In the genomic region with DNA sequence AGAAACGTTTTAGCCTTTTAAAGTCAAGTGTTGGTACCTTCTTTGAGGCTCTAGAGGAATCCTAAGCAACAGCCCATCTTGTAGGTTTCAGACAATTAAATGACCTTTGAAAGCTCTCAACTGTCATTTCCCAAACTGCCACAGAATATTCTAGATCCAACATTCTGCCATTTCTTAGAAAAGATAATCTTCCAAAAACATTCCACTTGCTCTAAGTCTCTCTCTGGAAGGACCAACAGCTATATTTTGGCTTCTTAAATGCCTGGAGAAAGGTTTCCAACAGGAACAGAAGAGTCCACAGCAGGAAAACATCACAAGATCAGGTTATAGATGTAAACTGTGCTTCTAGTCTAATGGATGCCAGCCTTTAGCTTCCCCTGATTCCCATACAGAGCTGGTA, we compare ENCODE assay signal across 11 mouse cellular contexts. TPM values are rescaled to one million over a fixed set of nuclear protein-coding genes. Genes with fewer than 3 reads are reported as not detected.
DNase-seq lines count a peak whose midpoint lies in the region; ATAC-seq and TF ChIP-seq lines count a peak whose summit lies in the region.
"Had no signal": no experiment of that assay in that cellular context is flagged by ENCODE, and none has a peak within 500 bp of the region (broad histone marks: within the 10 kb centered on the region; RNA-seq: fewer than 3 reads in every experiment).

A gene (minus strand): TSS at position 101 of the 400 bp plus-strand sequence.
A gene (plus strand): TSS at position 162 of the 400 bp plus-strand sequence.

- intact Hi-C loops in left cerebral cortex, postnatal 36 days (cut with DNase I): no loop called here

- peak within 1 kb of the TSS; percentile 57 for H3K4me2 ChIP-seq in lung, embryonic 14.5 days
- H3K4me2 ChIP-seq in forebrain, embryonic 15.5 days (replicated peaks): peak within 1 kb of the TSS; percentile 70
- H3K4me2 ChIP-seq in limb, embryonic 12.5 days: peak within 1 kb of the TSS; percentile 65
- H3K4me2 ChIP-seq in neural tube, embryonic 14.5 days (ENCODE audit: low read depth, low read length): peak within 1 kb of the TSS; percentile 63

- H3K4me1 ChIP-seq in lung, embryonic 14.5 days (ENCODE audit: insufficient read depth): no peaks in the 10 kb centered on the region
- H3K4me1 ChIP-seq in forebrain, embryonic 15.5 days: peaks cover 5% of the 10 kb centered on the region; the same call in 1 of the 2 replicates
- peaks cover 7% of the 10 kb centered on the region for H3K4me1 ChIP-seq in limb, embryonic 12.5 days (replicated peaks)
- peaks cover 7% of the 10 kb centered on the region; the same call in 1 of the 2 replicates for H3K4me1 ChIP-seq in neural tube, embryonic 14.5 days (ENCODE audit: control insufficient read depth, insufficient read depth, low read length)

- H3K27ac ChIP-seq in lung, embryonic 14.5 days (ENCODE audit: low read depth): no peak within 1 kb of the TSS
- H3K27ac ChIP-seq in forebrain, embryonic 15.5 days (replicated peaks): no peak within 1 kb of the TSS
- no peak within 1 kb of the TSS for H3K27ac ChIP-seq in limb, embryonic 12.5 days
- H3K27ac ChIP-seq in neural tube, embryonic 14.5 days (ENCODE audit: low read depth, low read length): no peak within 1 kb of the TSS

- no peak within 1 kb of the TSS for H3K9ac ChIP-seq in lung, embryonic 14.5 days
- no peak within 1 kb of the TSS for H3K9ac ChIP-seq in forebrain, embryonic 15.5 days (replicated peaks)
- H3K9ac ChIP-seq in limb, embryonic 12.5 days (replicated peaks): no peak within 1 kb of the TSS
- H3K9ac ChIP-seq in neural tube, embryonic 14.5 days (replicated peaks; ENCODE audit: low read depth, low read length): no peak within 1 kb of the TSS

- no peak for TF ChIP-seq CTCF in lung, embryonic 14.5 days (IDR thresholded peaks at IDR 0.05; ENCODE audit: low read depth)

- H3K4me3 ChIP-seq in lung, embryonic 14.5 days (ENCODE audit: low read depth, low read length): peak within 1 kb of the TSS; percentile 68
- H3K4me3 ChIP-seq in forebrain, embryonic 15.5 days: peak within 1 kb of the TSS; percentile 92
- H3K4me3 ChIP-seq in limb, embryonic 12.5 days (replicated peaks): peak within 1 kb of the TSS; percentile 67
- H3K4me3 ChIP-seq in neural tube, embryonic 14.5 days (ENCODE audit: low read depth, low read length): peak within 1 kb of the TSS; percentile 81

- H3K27me3 ChIP-seq in lung, embryonic 14.5 days (ENCODE audit: insufficient read depth, low read length): no peaks in the 10 kb centered on the region
- H3K27me3 ChIP-seq in forebrain, embryonic 15.5 days: no peaks in the 10 kb centered on the region
- no peaks in the 10 kb centered on the region for H3K27me3 ChIP-seq in limb, embryonic 12.5 days
- no peaks in the 10 kb centered on the region for H3K27me3 ChIP-seq in neural tube, embryonic 14.5 days (ENCODE audit: control insufficient read depth, insufficient read depth, low read length)

- no peak for DNase-seq in lung, embryonic 14.5 days
- DNase-seq in lung, postnatal 25 days (ENCODE audit: low spot score): no peak
- DNase-seq in left cerebral cortex, postnatal 36 days (ENCODE audit: low spot score in 2 of 2): no peak
- no peak for DNase-seq in gastrocnemius, postnatal 4 days (ENCODE audit: low spot score in 2 of 2)
- DNase-seq in right cerebral cortex, adult 2 months (ENCODE audit: low spot score in 2 of 2): no peak
- DNase-seq: cerebellum, adult 9-11 months; thymus, postnatal 4 days had no signal

- H3K36me3 ChIP-seq in lung, embryonic 14.5 days (ENCODE audit: insufficient read depth): no peaks in the 10 kb centered on the region
- H3K36me3 ChIP-seq in forebrain, embryonic 15.5 days: no peaks in the 10 kb centered on the region
- H3K36me3 ChIP-seq in limb, embryonic 12.5 days: no peaks in the 10 kb centered on the region
- no peaks in the 10 kb centered on the region for H3K36me3 ChIP-seq in neural tube, embryonic 14.5 days (ENCODE audit: control insufficient read depth, insufficient read depth, low read length)

- ATAC-seq in lung, embryonic 14.5 days (ENCODE audit: insufficient read depth): no peak
- no peak for ATAC-seq in forebrain, embryonic 15.5 days (replicated peaks)
- ATAC-seq in limb, embryonic 12.5 days (ENCODE audit: insufficient number of reproducible peaks, insufficient read depth, low FRiP score, low TSS enrichment, low read depth): no peak
- no peak for ATAC-seq in neural tube, embryonic 14.5 days (ENCODE audit: low read depth)

- 78% methylated on average over 1 of the region's 1 CpGs for WGBS in lung, embryonic 14.5 days
- WGBS in forebrain, embryonic 15.5 days: 69% methylated on average over 1 of the region's 1 CpGs
- 85% methylated on average over 1 of the region's 1 CpGs for WGBS in limb, embryonic 12.5 days
- WGBS in neural tube, embryonic 14.5 days: 90% methylated on average over 1 of the region's 1 CpGs

- no peaks in the 10 kb centered on the region for H3K9me3 ChIP-seq in lung, embryonic 14.5 days (ENCODE audit: low read depth, low read length)
- no peaks in the 10 kb centered on the region for H3K9me3 ChIP-seq in forebrain, embryonic 15.5 days
- no peaks in the 10 kb centered on the region for H3K9me3 ChIP-seq in limb, embryonic 12.5 days
- no peaks in the 10 kb centered on the region for H3K9me3 ChIP-seq in neural tube, embryonic 14.5 days (ENCODE audit: control insufficient read depth, low read length)

RNA-seq across cellular contexts. Expression of the first gene that starts in this region (rescaled TPM):
- polyA plus RNA-seq in lung, embryonic 14.5 days (2014; fragmentation: Nextera tagmentation; extraction: Ambion mirVana): 8.0 and 9.1 TPM in 2 replicates
- 13.9 and 15.2 TPM in 2 replicates for polyA plus RNA-seq in forebrain, embryonic 15.5 days (2015; fragmentation: Nextera tagmentation; extraction: Ambion mirVana)
- polyA plus RNA-seq in limb, embryonic 12.5 days (2016; fragmentation: Nextera tagmentation; extraction: Ambion mirVana): 8.1 and 9.2 TPM in 2 replicates
- polyA plus RNA-seq in neural tube, embryonic 14.5 days (2014; fragmentation: Nextera tagmentation; extraction: Ambion mirVana): 16.1 and 19.3 TPM in 2 replicates
- total RNA-seq in left cerebral cortex, postnatal 36 days (2021): 10 to 100 TPM; 19.0 to 20.8 TPM
- total RNA-seq in gastrocnemius, postnatal 4 days (2021): 1 to 10 TPM; 9.9 TPM

RNA-seq across cellular contexts. Expression of the second gene that starts in this region (rescaled TPM):
- not detected in 2 replicates for polyA plus RNA-seq in lung, embryonic 14.5 days (2014; fragmentation: Nextera tagmentation; extraction: Ambion mirVana)
- polyA plus RNA-seq in forebrain, embryonic 15.5 days (2015; fragmentation: Nextera tagmentation; extraction: Ambion mirVana): not detected in 2 replicates
- polyA plus RNA-seq in limb, embryonic 12.5 days (2016; fragmentation: Nextera tagmentation; extraction: Ambion mirVana): not detected in 2 replicates
- 0.25 TPM in 1 of 2 replicates, not detected in the other for polyA plus RNA-seq in neural tube, embryonic 14.5 days (2014; fragmentation: Nextera tagmentation; extraction: Ambion mirVana)
- total RNA-seq in left cerebral cortex, postnatal 36 days (2021): not detected
- not detected for total RNA-seq in gastrocnemius, postnatal 4 days (2021)
- total RNA-seq: hematopoietic stem cell, adult 5-6 weeks had no signal
